29 mouse cellular contexts compared by ENCODE assay signal in genomic region chr17:4639531-4639930, GRCm38 (mm10).
DNase-seq lines count a peak whose midpoint lies in the region; ATAC-seq and TF ChIP-seq lines count a peak whose summit lies in the region.
"Had no signal": no experiment of that assay in that cellular context is flagged by ENCODE, and none has a peak within 500 bp of the region (broad histone marks: within the 10 kb centered on the region; RNA-seq: fewer than 3 reads in every experiment).

No protein-coding gene starts in this region.

- H3K4me1 ChIP-seq in kidney, adult 2 months (ENCODE audit: control insufficient read depth, insufficient read depth, low read length), result no peaks in the 10 kb centered on the region
- 0 out of 2 replicates have a peak, but pooled peaks cover 5% of the 10 kb centered on the region for H3K4me1 ChIP-seq in kidney, embryonic 16.5 days (ENCODE audit: insufficient read depth, low read length)
- H3K4me1 ChIP-seq in liver, adult 2 months (ENCODE audit: control insufficient read depth, insufficient read depth, low read length), result peaks cover 15% of the 10 kb centered on the region
- no peaks in the 10 kb centered on the region for H3K4me1 ChIP-seq in liver, embryonic 11.5 days (replicated peaks; ENCODE audit: control insufficient read depth, insufficient read depth, low read length)

- 76% methylated on average over 4 of the region's 4 CpGs for WGBS in kidney, adult 2 months
- 86% methylated on average over 4 of the region's 4 CpGs for WGBS in kidney, embryonic 16.5 days
- 57% methylated on average over 4 of the region's 4 CpGs for WGBS in liver, adult 2 months
- WGBS in liver, embryonic 11.5 days, result 74% methylated on average over 4 of the region's 4 CpGs

- intact Hi-C loops in gastrocnemius, adult 2 months (cut with DNase I), result no loop called here

- H3K4me2 ChIP-seq in kidney, embryonic 16.5 days (replicated peaks; ENCODE audit: low read depth, low read length), result no peak overlapping the region
- H3K4me2 ChIP-seq in liver, embryonic 11.5 days, result no peak overlapping the region
- H3K4me2 ChIP-seq: embryonic facial prominence, embryonic 13.5 days; embryonic facial prominence, embryonic 15.5 days; forebrain, embryonic 12.5 days had no signal

- no peaks in the 10 kb centered on the region for H3K79me2 ChIP-seq in liver, adult 2 months (ENCODE audit: control insufficient read depth, insufficient read depth, low read length)

- H3K27ac ChIP-seq in gastrocnemius, adult 2 months, result peak overlapping the region; percentile 61
- no peak overlapping the region for H3K27ac ChIP-seq in kidney, adult 2 months (ENCODE audit: insufficient read depth, low read depth, low read length)
- no peak overlapping the region for H3K27ac ChIP-seq in kidney, embryonic 16.5 days (ENCODE audit: low read length)
- peak overlapping the region; percentile 58; the same call in 1 of the 2 replicates for H3K27ac ChIP-seq in liver, adult 2 months (replicated peaks; ENCODE audit: insufficient read depth, low read depth, low read length)
- H3K27ac ChIP-seq in liver, embryonic 11.5 days (ENCODE audit: low read depth, low read length), result no peak overlapping the region
- H3K27ac ChIP-seq: embryonic facial prominence, embryonic 13.5 days; embryonic facial prominence, embryonic 15.5 days; forebrain, embryonic 10.5 days; forebrain, embryonic 12.5 days had no signal

- H3K27me3 ChIP-seq in kidney, adult 2 months (replicated peaks; ENCODE audit: control insufficient read depth, insufficient read depth, low read length), result no peaks in the 10 kb centered on the region
- H3K27me3 ChIP-seq in kidney, embryonic 16.5 days (ENCODE audit: insufficient read depth, low read length), result no peaks in the 10 kb centered on the region
- no peaks in the 10 kb centered on the region for H3K27me3 ChIP-seq in liver, adult 2 months (ENCODE audit: control insufficient read depth, insufficient read depth, low read length)
- no peaks in the 10 kb centered on the region for H3K27me3 ChIP-seq in liver, embryonic 11.5 days (replicated peaks; ENCODE audit: control insufficient read depth, insufficient read depth, low read length)
- H3K27me3 ChIP-seq: CH12.LX; embryonic facial prominence, embryonic 13.5 days; embryonic facial prominence, embryonic 15.5 days; forebrain, embryonic 12.5 days; Patski had no signal

- no peaks in the 10 kb centered on the region for H3K36me3 ChIP-seq in kidney, adult 2 months (ENCODE audit: control insufficient read depth, insufficient read depth, low read length)
- H3K36me3 ChIP-seq in kidney, embryonic 16.5 days (ENCODE audit: insufficient read depth, low read length), result no peaks in the 10 kb centered on the region
- H3K36me3 ChIP-seq in liver, adult 2 months (ENCODE audit: control insufficient read depth, insufficient read depth, low read length), result no peaks in the 10 kb centered on the region
- H3K36me3 ChIP-seq in liver, embryonic 11.5 days (ENCODE audit: control insufficient read depth, insufficient read depth, low read length), result no peaks in the 10 kb centered on the region
- H3K36me3 ChIP-seq: embryonic facial prominence, embryonic 13.5 days; embryonic facial prominence, embryonic 15.5 days; forebrain, embryonic 10.5 days; forebrain, embryonic 12.5 days; G1E had no signal

- ATAC-seq in kidney, embryonic 16.5 days (ENCODE audit: low FRiP score, low TSS enrichment), result no peak
- no peak for ATAC-seq in liver, embryonic 11.5 days (replicated peaks; ENCODE audit: low FRiP score)
- ATAC-seq: activated CD4-positive, CD25-positive, alpha-beta regulatory T cell, adult 4 months; CD4-positive, CD25-positive, alpha-beta regulatory T cell, adult 4 months; forebrain, embryonic 14.5 days; forebrain, embryonic 16.5 days had no signal

- TF ChIP-seq CTCF in gastrocnemius, adult 2 months (IDR thresholded peaks at IDR 0.05), result no peak
- TF ChIP-seq CTCF in kidney, adult 2 months (conservative IDR thresholded peaks at IDR 0.05; ENCODE audit: insufficient read depth, insufficient read length, low read depth, low read length), result no peak
- TF ChIP-seq CTCF in liver, adult 2 months (IDR thresholded peaks at IDR 0.05; ENCODE audit: low read depth, low read length), result no peak

- H3K9ac ChIP-seq in kidney, embryonic 16.5 days (replicated peaks; ENCODE audit: low read length), result no peak overlapping the region
- H3K9ac ChIP-seq in liver, adult 2 months (ENCODE audit: low read depth, low read length), result no peak overlapping the region
- H3K9ac ChIP-seq in liver, embryonic 11.5 days (ENCODE audit: low read depth, low read length), result no peak overlapping the region
- H3K9ac ChIP-seq: embryonic facial prominence, embryonic 13.5 days; embryonic facial prominence, embryonic 15.5 days; forebrain, embryonic 12.5 days had no signal

- TF ChIP-seq POLR2A in kidney, adult 2 months (IDR thresholded peaks at IDR 0.05; ENCODE audit: low read depth, low read length), result no peak
- no peak for TF ChIP-seq POLR2A in liver, adult 2 months (IDR thresholded peaks at IDR 0.05; ENCODE audit: extremely low read depth, insufficient read depth, low read length)

- peak; percentile 26 for DNase-seq in gastrocnemius, adult 2 months
- DNase-seq in gastrocnemius, adult 18-20 months (ENCODE audit: low spot score), result no peak
- peak; percentile 67 for DNase-seq in kidney, adult 2 months
- DNase-seq in liver, adult 2 months (ENCODE audit: extremely low read depth, low read depth, low spot score), result peak; percentile 89
- DNase-seq in liver, embryonic 11.5 days (ENCODE audit: low spot score), result no peak
- DNase-seq: adrenal gland, adult 8-10 months; adrenal gland, postnatal 14 days; adrenal gland, postnatal 36 days; B cell, adult 2 months; cerebellum, adult 11 months; cerebellum, adult 18-20 months; cerebellum, adult 8-10 months; cerebellum, adult 9-11 months; cerebellum, postnatal 14 days; cerebellum, postnatal 36 days; embryo, embryonic 11 days had no signal

- H3K9me3 ChIP-seq in kidney, embryonic 16.5 days (ENCODE audit: low read length), result peaks cover 3% of the 10 kb centered on the region; the same call in 1 of the 2 replicates
- no peaks in the 10 kb centered on the region for H3K9me3 ChIP-seq in liver, embryonic 11.5 days (ENCODE audit: control insufficient read depth, low read length)
- H3K9me3 ChIP-seq: embryonic facial prominence, embryonic 13.5 days; embryonic facial prominence, embryonic 15.5 days; forebrain, embryonic 10.5 days; forebrain, embryonic 12.5 days; G1E had no signal

- no peak overlapping the region for H3K4me3 ChIP-seq in gastrocnemius, adult 2 months
- H3K4me3 ChIP-seq in kidney, adult 2 months (ENCODE audit: insufficient read depth, low read depth, low read length), result no peak overlapping the region
- no peak overlapping the region for H3K4me3 ChIP-seq in kidney, embryonic 16.5 days (ENCODE audit: low read length)
- no peak overlapping the region for H3K4me3 ChIP-seq in liver, adult 2 months (ENCODE audit: insufficient read depth, low read depth, low read length)
- no peak overlapping the region for H3K4me3 ChIP-seq in liver, embryonic 11.5 days (ENCODE audit: low read depth, low read length)
- H3K4me3 ChIP-seq: embryonic facial prominence, embryonic 13.5 days; embryonic facial prominence, embryonic 15.5 days; erythroblast, embryonic 14.5 days; forebrain, embryonic 10.5 days; forebrain, embryonic 12.5 days had no signal

Comparison
In these comparisons a context has a peak if more than half of its experiments do, and no peak if none do; other contexts are left out.
1. DNase-seq: peak in gastrocnemius, adult 2 months (single experiment), kidney, adult 2 months (single experiment) and liver, adult 2 months (single experiment); none in gastrocnemius, adult 18-20 months (single experiment) and liver, embryonic 11.5 days (single experiment).
2. H3K27ac ChIP-seq: peak in gastrocnemius, adult 2 months (single experiment) and liver, adult 2 months (single experiment); none in kidney, adult 2 months (single experiment), kidney, embryonic 16.5 days (single experiment) and liver, embryonic 11.5 days (single experiment).